Mouse (Mus musculus) liver, postnatal 0 days (tissue): ENCODE data around the gene Pnp.

Source experiments
- CTCF ChIP-seq: sonication (generic); IDR thresholded peaks from 2 replicates; pipeline ENCODE4 v1.5.1; 2016; ENCODE audit warnings: antibody characterized with exemption, low read depth
- EP300 ChIP-seq: IDR thresholded peaks from 2 replicates; pipeline ENCODE4 v1.6.1; 2016; ENCODE audit warnings: antibody characterized with exemption, low read depth, mild to moderate bottlenecking

DNA sequence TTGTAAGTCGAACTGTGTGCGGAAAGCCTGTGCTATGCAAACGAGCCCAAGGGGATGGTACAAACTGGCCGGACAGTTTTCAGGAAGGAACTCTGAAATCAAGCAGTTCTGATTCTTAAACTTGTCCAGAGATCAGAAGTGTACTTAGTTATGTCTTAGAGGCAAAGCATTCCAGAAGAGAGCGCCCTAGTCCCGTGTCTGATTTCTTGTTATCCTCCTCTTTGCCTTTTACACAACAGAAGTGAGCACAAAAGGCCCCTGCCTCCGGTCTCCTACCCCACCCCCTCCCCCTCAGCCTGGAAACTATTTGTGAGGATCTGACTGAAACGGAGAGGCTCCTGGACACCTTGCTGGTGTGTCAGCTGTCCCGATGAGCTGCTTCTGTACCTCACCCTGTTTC is 45.8 kb downstream of the Pnp start:
- TF ChIP-seq CTCF (peak; percentile 25), EP300 (no peak)
